Mouse (Mus musculus) thymus, postnatal 4 days (tissue): ENCODE results near the gene Tspan12.
A peak's percentile ranks its signal among the peaks of the same experiment; 100 is the strongest.
"Not testable (repeated sequence)": the region's sequence is repeated elsewhere in the genome, so short reads cannot be mapped to it uniquely, and the experiment has no call there.

Experiments
- DNase-seq: peaks from one replicate; pipeline ENCODE4 v3.0.0; 2021

Gene Tspan12

GRCm38 (mm10) chr6:21852344-21852785 is at the start of gene Tspan12:
Gene Tspan12, minus strand, starts transcription at chr6:21852515.
- no peak for DNase-seq

- DNase-seq, result no peak
Measured at GRCm38 (mm10) chr6:21894451-21894850, 42.1 kb upstream of the Tspan12 start.

- no peak for DNase-seq
Measured at GRCm38 (mm10) chr6:21889101-21889500, 36.8 kb upstream of the Tspan12 start.

- not testable (repeated sequence) for DNase-seq
Measured at GRCm38 (mm10) chr6:21887971-21888370, 35.7 kb upstream of the Tspan12 start.

- no peak for DNase-seq
Measured at GRCm38 (mm10) chr6:21879496-21879895, 27.2 kb upstream of the Tspan12 start.

- no peak for DNase-seq
Measured at GRCm38 (mm10) chr6:21867310-21867709, 15.0 kb upstream of the Tspan12 start.

- DNase-seq, result no peak
Measured at GRCm38 (mm10) chr6:21864179-21864578, 11.9 kb upstream of the Tspan12 start.

- DNase-seq, result no peak
Measured at GRCm38 (mm10) chr6:21863561-21863960, 11.2 kb upstream of the Tspan12 start.

- no peak for DNase-seq
Measured at GRCm38 (mm10) chr6:21861316-21861715, 9.0 kb upstream of the Tspan12 start.

- no peak for DNase-seq
Measured at GRCm38 (mm10) chr6:21857843-21858242, 5.5 kb upstream of the Tspan12 start.

- DNase-seq, result no peak
Measured at GRCm38 (mm10) chr6:21855921-21856320, 3.6 kb upstream of the Tspan12 start.

GRCm38 (mm10) chr6:21853342-21853741 is 1.0 kb upstream of the Tspan12 start:
- no peak for DNase-seq

- DNase-seq, result peak; percentile 19
Measured at GRCm38 (mm10) chr6:21851596-21852343, 545 bp downstream of the Tspan12 start.

GRCm38 (mm10) chr6:21851346-21851595 is 1.0 kb downstream of the Tspan12 start:
- no peak for DNase-seq

GRCm38 (mm10) chr6:21850526-21851345 is 1.6 kb downstream of the Tspan12 start:
- no peak for DNase-seq

- no peak for DNase-seq
Measured at GRCm38 (mm10) chr6:21848808-21849207, 3.5 kb downstream of the Tspan12 start.

- DNase-seq, result no peak
Measured at GRCm38 (mm10) chr6:21839976-21840775, 12.1 kb downstream of the Tspan12 start.

- no peak for DNase-seq
Measured at GRCm38 (mm10) chr6:21839244-21839814, 13.0 kb downstream of the Tspan12 start.

GRCm38 (mm10) chr6:21833531-21833930 is 18.8 kb downstream of the Tspan12 start:
- DNase-seq, result no peak

- no peak for DNase-seq
Measured at GRCm38 (mm10) chr6:21831871-21832270, 20.4 kb downstream of the Tspan12 start.

- no peak for DNase-seq
Measured at GRCm38 (mm10) chr6:21830931-21831330, 21.4 kb downstream of the Tspan12 start.

- no peak for DNase-seq
Measured at GRCm38 (mm10) chr6:21829930-21830329, 22.4 kb downstream of the Tspan12 start.

- DNase-seq, result no peak
Measured at GRCm38 (mm10) chr6:21828437-21828836, 23.9 kb downstream of the Tspan12 start.
